Mouse (Mus musculus): ENCODE results near the gene Large2.

- no peak for TF ChIP-seq CTCF (IDR thresholded peaks at IDR 0.05; ENCODE audit: borderline replicate concordance, insufficient read depth, low read length)
- no peak for TF ChIP-seq POLR2A (IDR thresholded peaks at IDR 0.05; ENCODE audit: low read depth, low read length)
Measured at GRCm38 (mm10) chr2:92353402-92353801, 21.3 kb downstream of the Large2 start.

All from embryonic fibroblast, embryonic 13.5 days (primary cell).